Comparison of ENCODE assay signal across 11 mouse cellular contexts in genomic region chr17:71098606-71099005, GRCm38 (mm10).
A peak's percentile ranks its signal among the peaks of the same experiment; 100 is the strongest.
DNase-seq lines count a peak whose midpoint lies in the region.
"Had no signal": no experiment of that assay in that cellular context is flagged by ENCODE, and none has a peak within 500 bp of the region (broad histone marks: within the 10 kb centered on the region; RNA-seq: fewer than 3 reads in every experiment).

No protein-coding gene starts in this region.

- intact Hi-C loops in heart, postnatal 25 days (cut with DNase I): no loop called here

- peak; percentile 40 for DNase-seq in heart, adult 8-10 months (ENCODE audit: low spot score)
- no peak for DNase-seq in heart, postnatal 25 days (ENCODE audit: low spot score)
- peak; percentile 48 to 65 for DNase-seq in kidney, postnatal 25 days
- DNase-seq in kidney, adult 11 months: no peak
- peak; percentile 61 for DNase-seq in lung, postnatal 14 days
- no peak for DNase-seq in right cerebral cortex, postnatal 4 days
- DNase-seq: adrenal gland, postnatal 14 days; cerebellum, adult 11-12 months; cerebellum, adult 9-11 months; heart, adult 2 months; heart, postnatal 4 days had no signal

Comparison
In these comparisons a context has a peak if more than half of its experiments do, and no peak if none do; other contexts are left out.
1. DNase-seq: peak in heart, adult 8-10 months (single experiment), kidney, postnatal 25 days (2 of 2) and lung, postnatal 14 days (single experiment); none in heart, postnatal 25 days (single experiment), kidney, adult 11 months (single experiment) and right cerebral cortex, postnatal 4 days (single experiment).